Mouse (Mus musculus) forebrain, embryonic 12.5 days (tissue): Measurements from ENCODE around the gene Olfr395. TPM values are rescaled to one million over a fixed set of nuclear protein-coding genes. Genes with fewer than 3 reads are reported as not detected.
"Not testable (repeated sequence)": the region's sequence is repeated elsewhere in the genome, so short reads cannot be mapped to it uniquely, and the experiment has no call there.

Source experiments
- ATAC-seq: fragments of 200-750 bp; cut with Nextera tagmentation; 2 replicates; pipeline ENCODE4 v1.8.0; 2017; ENCODE audit warnings: moderate TSS enrichment; ENCODE audit not compliant: low FRiP score
- H3K27ac ChIP-seq: fragments of 300-500 bp; sonication (generic); 2 replicates; pipeline ENCODE4 v1.5.1; 2016; ENCODE audit warnings: mild to moderate bottlenecking
- H3K27me3 ChIP-seq: fragments of 300-500 bp; sonication (generic); 2 replicates; pipeline ENCODE4 v1.6.1; 2016; ENCODE audit warnings: mild to moderate bottlenecking
- H3K36me3 ChIP-seq: fragments of 300-500 bp; sonication (generic); replicated peaks from 2 replicates; pipeline ENCODE4 v1.6.1; 2016; ENCODE audit warnings: mild to moderate bottlenecking
- H3K4me1 ChIP-seq: fragments of 300-500 bp; sonication (generic); 2 replicates; pipeline ENCODE4 v1.6.1; 2016
- H3K4me2 ChIP-seq: fragments of 300-500 bp; sonication (generic); 2 replicates; pipeline ENCODE4 v1.6.1; 2016; ENCODE audit warnings: mild to moderate bottlenecking, moderate library complexity
- H3K4me3 ChIP-seq: fragments of 300-500 bp; sonication (generic); replicated peaks from 2 replicates; pipeline ENCODE4 v1.5.1; 2016; ENCODE audit warnings: mild to moderate bottlenecking
- H3K9ac ChIP-seq: fragments of 300-500 bp; sonication (generic); 2 replicates; pipeline ENCODE4 v1.6.1; 2016; ENCODE audit warnings: mild to moderate bottlenecking
- H3K9me3 ChIP-seq: fragments of 300-500 bp; sonication (generic); 2 replicates; pipeline ENCODE4 v1.6.1; 2016
- WGBS: fragments of 180-500 bp; shearing (Covaris S2); methylation state at CpG from one replicate; pipeline ENCODE4 v1.1.7; 2016; 5-methylcytosine and 5-hydroxymethylcytosine counted together
- polyA plus RNA-seq: library from polyadenylated mRNA; unstranded; fragments of >200 nt; fragmentation: Nextera tagmentation; extraction: Ambion mirVana; gene quantifications from 2 replicates; pipeline ENCODE4 v1.2.1, GENCODE M21; 2016

Gene Olfr395
- polyA plus RNA-seq, result not detected in 2 replicates

DNA sequence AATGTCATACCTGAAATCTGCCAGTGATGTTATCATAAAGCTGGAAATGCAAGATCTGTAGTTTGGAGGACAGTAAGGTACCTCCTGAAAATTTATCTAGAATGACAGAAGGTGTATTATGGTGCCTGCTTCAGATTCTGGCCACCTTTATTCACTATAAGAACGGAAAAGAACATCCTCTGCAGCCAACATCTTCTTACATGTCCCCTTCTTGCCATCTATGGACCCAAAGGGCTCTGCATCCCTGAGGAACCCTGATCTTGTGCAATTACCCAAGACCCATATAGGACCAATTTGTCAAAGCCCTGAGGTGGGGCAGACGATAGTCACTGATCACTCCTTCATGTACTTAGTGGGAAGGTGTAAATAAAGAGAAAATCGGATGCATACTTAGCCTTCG, at the start of gene Olfr395:
TSS of gene Olfr395 (minus strand) at position 101 of the 400 bp plus-strand sequence.
- not testable (repeated sequence) for H3K9me3 ChIP-seq, H3K4me3 ChIP-seq, H3K27me3 ChIP-seq, ATAC-seq, H3K4me2 ChIP-seq, H3K4me1 ChIP-seq, H3K36me3 ChIP-seq, H3K27ac ChIP-seq, H3K9ac ChIP-seq
- 81% methylated on average over 4 of the region's 4 CpGs for WGBS

DNA sequence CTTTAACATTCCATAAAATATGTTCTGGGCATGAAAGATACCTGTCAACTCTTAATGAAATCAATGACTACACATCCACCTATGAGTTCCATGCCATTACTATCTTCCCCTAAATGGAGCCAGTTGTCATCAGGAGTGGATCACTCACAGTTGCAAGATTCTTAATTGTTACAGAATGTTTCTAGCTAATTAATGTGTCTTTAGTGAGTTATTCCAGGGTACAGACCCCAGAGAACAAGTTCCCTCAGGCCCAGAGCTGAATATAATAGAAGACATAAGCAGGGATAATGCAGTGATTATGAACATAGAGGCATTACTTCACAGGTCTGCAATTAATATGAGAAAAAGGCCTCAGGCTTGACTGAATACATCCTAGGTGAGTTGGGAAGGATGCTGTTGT, 27.3 kb upstream of the Olfr395 start, which contains the start of gene Olfr23:
TSS of gene Olfr23 (plus strand) at position 301 of the 400 bp plus-strand sequence.
- no peak for ATAC-seq
- Histone ChIP-seq H3K36me3 (no peaks in the 10 kb centered on the region), H3K27ac (no peak within 1 kb of the TSS), H3K9me3 (peaks cover 9% of the 10 kb centered on the region; the same call in 1 of the 2 replicates), H3K4me2 (no peak within 1 kb of the TSS), H3K4me3 (no peak within 1 kb of the TSS), H3K4me1 (no peaks in the 10 kb centered on the region), H3K9ac (no peak within 1 kb of the TSS), H3K27me3 (no peaks in the 10 kb centered on the region)

DNA sequence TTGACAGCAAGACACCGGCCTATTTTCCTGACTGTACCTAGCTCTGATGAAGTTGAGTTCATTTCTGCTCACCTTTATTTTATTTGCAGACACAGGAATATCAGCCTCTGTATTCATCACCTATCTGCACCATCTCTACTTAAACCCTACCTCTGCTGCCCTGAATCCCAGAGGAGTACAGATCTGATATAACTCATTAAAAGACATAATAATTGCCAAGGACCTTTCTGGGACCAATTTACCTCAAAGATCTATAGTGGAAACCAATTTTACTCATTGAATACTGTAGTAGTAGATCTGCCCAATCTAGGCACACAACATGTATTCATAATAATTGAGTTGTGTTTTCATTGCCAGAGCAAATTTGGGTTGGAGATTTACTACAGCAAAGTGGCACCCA, 18.4 kb downstream of the Olfr395 start, which contains the start of gene Olfr394:
TSS of gene Olfr394 (minus strand) at position 101 of the 400 bp plus-strand sequence.
- 88% methylated on average over 1 of the region's 1 CpGs for WGBS
- H3K9ac ChIP-seq, result no peak within 1 kb of the TSS
- H3K9me3 ChIP-seq, result peaks cover 8% of the 10 kb centered on the region; the same call in 1 of the 2 replicates
- H3K27me3 ChIP-seq, result no peaks in the 10 kb centered on the region
- no peak within 1 kb of the TSS for H3K4me2 ChIP-seq
- no peaks in the 10 kb centered on the region for H3K4me1 ChIP-seq
- no peaks in the 10 kb centered on the region for H3K36me3 ChIP-seq
- H3K27ac ChIP-seq, result no peak within 1 kb of the TSS
- no peak within 1 kb of the TSS for H3K4me3 ChIP-seq
- ATAC-seq, result no peak

Other genes starting within 250 kb of the Olfr395 start
- not detected in 2 replicates for gene Zfp735, start 220.5 kb downstream of the Olfr395 start, polyA plus RNA-seq
- not detected in 2 replicates for gene Olfr389, start 128.6 kb downstream of the Olfr395 start, polyA plus RNA-seq
- not detected in 2 replicates for gene Olfr390, start 126.3 kb downstream of the Olfr395 start, polyA plus RNA-seq
- not detected in 2 replicates for gene Olfr391-ps, start 106.2 kb downstream of the Olfr395 start, polyA plus RNA-seq
- gene Olfr392, start 92.2 kb downstream of the Olfr395 start, polyA plus RNA-seq, result not detected in 2 replicates
- gene Olfr393, start 57.8 kb downstream of the Olfr395 start, polyA plus RNA-seq, result not detected in 2 replicates
- gene Olfr394, start 18.5 kb downstream of the Olfr395 start, polyA plus RNA-seq, result not detected in 2 replicates
- gene Olfr23, start 27.4 kb upstream of the Olfr395 start, polyA plus RNA-seq, result not detected in 2 replicates
- gene Olfr397, start 51.5 kb upstream of the Olfr395 start, polyA plus RNA-seq, result not detected in 2 replicates
- gene Olfr398, start 81.1 kb upstream of the Olfr395 start, polyA plus RNA-seq, result not detected in 2 replicates
- gene Olfr139, start 147.3 kb upstream of the Olfr395 start, polyA plus RNA-seq, result not detected in 2 replicates
- gene Olfr399, start 147.3 kb upstream of the Olfr395 start, polyA plus RNA-seq, result not detected in 2 replicates
- not detected in 2 replicates for gene Zfp616, start 160.7 kb upstream of the Olfr395 start, polyA plus RNA-seq
- gene Olfr401, start 204.4 kb upstream of the Olfr395 start, polyA plus RNA-seq, result not detected in 2 replicates
- gene Olfr402, start 244.2 kb upstream of the Olfr395 start, polyA plus RNA-seq, result not detected in 2 replicates